Mouse (Mus musculus) heart, postnatal 0 days (tissue): ENCODE data around the gene Loxl4. TPM values are rescaled to one million over a fixed set of nuclear protein-coding genes. Genes with fewer than 3 reads are reported as not detected.

Experiments
- ATAC-seq: fragments of 200-750 bp; cut with Nextera tagmentation; 2 replicates; pipeline ENCODE4 v1.8.0; 2017; ENCODE audit warnings: low read depth, moderate number of reproducible peaks, moderate library complexity; ENCODE audit not compliant: insufficient read depth
- DNase-seq: peaks from one replicate; pipeline ENCODE4 v3.0.0-alpha.2; 2016; ENCODE audit warnings: low spot score
- H3K27ac ChIP-seq: fragments of 300-500 bp; sonication (generic); 2 replicates; pipeline ENCODE4 v1.5.1; 2014; ENCODE audit warnings: low read depth, mild to moderate bottlenecking
- H3K27me3 ChIP-seq: fragments of 300-500 bp; sonication (generic); 2 replicates; pipeline ENCODE4 v1.6.1; 2014; ENCODE audit warnings: low read length, mixed read lengths; ENCODE audit not compliant: control insufficient read depth, insufficient read depth
- H3K36me3 ChIP-seq: fragments of 300-500 bp; sonication (generic); replicated peaks from 2 replicates; pipeline ENCODE4 v1.6.1; 2014; ENCODE audit warnings: low read length, mixed read lengths; ENCODE audit not compliant: control insufficient read depth, insufficient read depth
- H3K4me1 ChIP-seq: fragments of 300-500 bp; sonication (generic); 2 replicates; pipeline ENCODE4 v1.6.1; 2014; ENCODE audit warnings: antibody characterized with exemption; ENCODE audit not compliant: control insufficient read depth, insufficient read depth
- H3K4me2 ChIP-seq: fragments of 300-500 bp; sonication (generic); 2 replicates; pipeline ENCODE4 v1.6.1; 2014; ENCODE audit warnings: low read depth, mild to moderate bottlenecking, low read length, moderate library complexity
- H3K4me3 ChIP-seq: fragments of 300-500 bp; sonication (generic); 2 replicates; pipeline ENCODE4 v1.5.1; 2014; ENCODE audit warnings: low read depth, low read length
- H3K9ac ChIP-seq: fragments of 300-500 bp; sonication (generic); replicated peaks from 2 replicates; pipeline ENCODE4 v1.6.1; 2014; ENCODE audit warnings: low read depth, low read length, mixed read lengths
- H3K9me3 ChIP-seq: fragments of 300-500 bp; sonication (generic); replicated peaks from 2 replicates; pipeline ENCODE4 v1.6.1; 2016; ENCODE audit warnings: low read length; ENCODE audit not compliant: control insufficient read depth
- CTCF ChIP-seq: IDR thresholded peaks from 2 replicates; pipeline ENCODE4 v1.5.1; 2016; ENCODE audit warnings: antibody characterized with exemption, control low read depth, low read depth
- EP300 ChIP-seq: IDR thresholded peaks from 2 replicates; pipeline ENCODE4 v1.6.1; 2016; ENCODE audit warnings: antibody characterized with exemption, low read depth
- WGBS: fragments of 180-500 bp; shearing (Covaris S2); extraction: QIAGEN DNeasy Blood & Tissue Kit; methylation state at CpG from one replicate; pipeline ENCODE4 v1.1.7; 2014; 5-methylcytosine and 5-hydroxymethylcytosine counted together
- polyA plus RNA-seq: library from polyadenylated mRNA; unstranded; fragments of >200 nt; fragmentation: Nextera tagmentation; extraction: Ambion mirVana; gene quantifications from 2 replicates; pipeline ENCODE4 v1.2.1, GENCODE M21; 2015
- total RNA-seq: library from RNA; depleted of rRNA; stranded (reverse); fragments of >200 nt; gene quantifications from 2 replicates; pipeline ENCODE4 v1.2.3, GENCODE M21; 2014; ENCODE audit warnings: low replicate concordance; rRNA removed

The Loxl4 gene
- total and polyA plus RNA-seq, 2 experiments from 2014 or later: 0.30 to 2.3 TPM

DNA sequence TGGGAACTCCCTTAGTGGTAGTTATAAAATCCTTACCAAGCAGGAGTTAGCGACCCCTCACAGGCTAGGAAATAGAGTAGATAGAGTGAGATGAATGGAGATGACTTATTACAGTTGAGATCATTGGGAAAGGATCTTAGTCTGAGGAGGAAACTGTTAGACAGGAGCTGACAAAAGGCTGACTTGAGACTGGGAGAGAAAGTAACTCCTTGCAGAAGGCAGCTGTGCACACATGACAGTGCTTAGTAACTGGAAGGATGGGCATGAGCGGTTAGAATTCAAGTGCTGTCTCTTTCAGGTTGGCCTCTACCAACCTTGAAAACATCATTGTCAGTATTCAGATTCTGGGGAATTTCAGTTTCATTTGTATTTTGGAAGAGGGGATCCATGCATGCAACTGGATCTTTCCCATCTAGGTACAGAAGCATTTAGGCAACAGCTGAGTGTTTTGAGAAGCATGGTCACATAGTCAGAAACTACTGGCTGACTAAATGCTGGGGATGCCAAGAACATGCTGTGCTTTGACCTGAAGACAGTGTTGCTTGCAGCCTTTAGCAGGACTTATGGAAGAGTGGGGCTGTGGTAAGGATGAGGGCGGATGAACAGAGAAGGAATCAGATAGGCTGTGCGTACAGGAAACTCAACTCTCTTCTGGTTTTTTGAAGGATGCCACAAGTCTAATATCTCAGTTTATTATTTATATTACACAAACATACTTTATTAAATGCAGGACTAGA is 46.2 kb downstream of the Loxl4 start:
- H3K4me1 ChIP-seq: 0 out of 2 replicates have a peak, but pooled peaks cover 3% of the 10 kb centered on the region
- WGBS: 83% methylated on average over 4 of the region's 4 CpGs
- H3K36me3 ChIP-seq: peaks cover 19% of the 10 kb centered on the region
- no peak overlapping the region for H3K4me2 ChIP-seq
- H3K4me3 ChIP-seq: no peak overlapping the region
- DNase-seq (no peak), ATAC-seq (no peak)
- TF ChIP-seq CTCF: no peak
- TF ChIP-seq EP300: no peak
- H3K27ac ChIP-seq: no peak overlapping the region
- H3K9me3 ChIP-seq: no peaks in the 10 kb centered on the region
- H3K9ac ChIP-seq: no peak overlapping the region
- H3K27me3 ChIP-seq: no peaks in the 10 kb centered on the region

DNA sequence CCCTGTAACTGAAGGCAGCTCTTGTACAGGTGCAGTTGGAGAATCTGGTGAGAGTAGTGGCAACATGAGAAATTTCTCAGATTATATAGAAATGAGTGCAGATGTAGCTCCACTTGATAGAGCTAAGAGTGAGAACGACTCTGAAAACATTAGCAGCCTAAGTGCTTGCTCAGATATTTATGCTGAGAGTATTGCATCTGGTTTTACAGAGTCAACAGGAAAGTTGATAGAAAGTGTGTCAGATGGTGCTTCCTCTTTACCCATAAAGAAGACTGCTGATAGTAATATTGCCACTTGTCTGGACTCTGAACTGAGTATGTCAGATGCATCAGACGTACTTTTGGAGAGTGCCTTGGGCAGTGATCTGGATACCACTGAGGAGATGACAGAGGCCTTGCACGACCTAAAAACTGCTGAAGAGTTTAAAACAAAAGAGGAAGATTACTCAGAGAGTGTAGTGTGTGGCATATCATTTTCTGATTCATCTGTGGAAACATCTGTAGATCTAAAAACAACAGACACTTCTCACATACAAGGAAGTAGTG is 48.8 kb downstream of the Loxl4 start:
- Histone ChIP-seq H3K4me2 (no peak overlapping the region), H3K4me1 (0 out of 2 replicates have a peak, but pooled peaks cover 3% of the 10 kb centered on the region), H3K4me3 (no peak overlapping the region), H3K9me3 (no peaks in the 10 kb centered on the region), H3K36me3 (peaks cover 19% of the 10 kb centered on the region), H3K27me3 (no peaks in the 10 kb centered on the region), H3K9ac (no peak overlapping the region), H3K27ac (no peak overlapping the region)
- WGBS: 81% methylated on average over 3 of the region's 3 CpGs
- DNase-seq (no peak), ATAC-seq (no peak)
- TF ChIP-seq EP300 (no peak), CTCF (no peak)

GRCm38 (mm10) chr19:42562981-42563380 is 49.6 kb downstream of the Loxl4 start:
- ATAC-seq: no peak
- TF ChIP-seq EP300 (no peak), CTCF (no peak)
- DNase-seq: no peak
- WGBS: 94% methylated on average over 3 of the region's 3 CpGs
- Histone ChIP-seq H3K4me2 (no peak overlapping the region), H3K4me3 (no peak overlapping the region), H3K4me1 (0 out of 2 replicates have a peak, but pooled peaks cover 3% of the 10 kb centered on the region), H3K36me3 (peaks cover 19% of the 10 kb centered on the region), H3K27me3 (no peaks in the 10 kb centered on the region), H3K9ac (no peak overlapping the region), H3K27ac (no peak overlapping the region), H3K9me3 (no peaks in the 10 kb centered on the region)

DNA sequence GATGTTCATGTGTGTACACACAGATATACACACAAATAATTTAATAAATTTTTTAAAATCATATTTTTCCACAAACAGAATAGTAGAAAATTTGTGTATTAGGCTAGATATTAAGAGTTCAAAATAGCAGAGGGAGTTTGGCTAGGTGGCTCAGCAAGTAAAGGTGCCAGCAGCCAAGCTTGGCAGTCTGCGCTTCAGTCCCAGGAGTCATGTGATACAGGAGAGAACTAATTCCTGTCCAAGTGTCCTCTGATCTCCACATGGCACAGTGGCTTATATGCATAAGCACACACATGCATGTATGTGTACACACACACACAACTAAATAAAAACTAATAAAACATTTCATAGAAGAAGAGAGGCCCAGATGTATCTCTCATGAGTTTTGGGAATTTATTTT is 50.6 kb downstream of the Loxl4 start:
- no peaks in the 10 kb centered on the region for H3K27me3 ChIP-seq
- DNase-seq (no peak), ATAC-seq (no peak)
- TF ChIP-seq CTCF (no peak), EP300 (no peak)
- no peak overlapping the region for H3K9ac ChIP-seq
- H3K9me3 ChIP-seq: no peaks in the 10 kb centered on the region
- H3K36me3 ChIP-seq: peaks cover 16% of the 10 kb centered on the region
- 59% methylated on average over 1 of the region's 1 CpGs for WGBS
- no peak overlapping the region for H3K4me3 ChIP-seq
- no peak overlapping the region for H3K4me2 ChIP-seq
- no peak overlapping the region for H3K27ac ChIP-seq
- 0 out of 2 replicates have a peak, but pooled peaks cover 3% of the 10 kb centered on the region for H3K4me1 ChIP-seq

GRCm38 (mm10) chr19:42558701-42559100 is 53.9 kb downstream of the Loxl4 start:
- no peak overlapping the region for H3K9ac ChIP-seq
- H3K36me3 ChIP-seq: peaks cover 12% of the 10 kb centered on the region
- H3K27me3 ChIP-seq: no peaks in the 10 kb centered on the region
- ATAC-seq (no peak), DNase-seq (no peak)
- no peaks in the 10 kb centered on the region for H3K9me3 ChIP-seq
- TF ChIP-seq EP300: no peak
- no peak for TF ChIP-seq CTCF
- WGBS: 80% methylated on average over 3 of the region's 3 CpGs
- H3K4me1 ChIP-seq: no peaks in the 10 kb centered on the region
- H3K4me2 ChIP-seq: no peak overlapping the region
- no peak overlapping the region for H3K4me3 ChIP-seq
- no peak overlapping the region for H3K27ac ChIP-seq

Other genes with a start within 250 kb of the Loxl4 start
- gene Crtac1, start 181.0 kb downstream of the Loxl4 start, total RNA-seq: 0.12 TPM in 1 of 2 replicates, not detected in the other
- 0.36 and 0.51 TPM in 2 replicates for gene Crtac1, start 181.0 kb downstream of the Loxl4 start, polyA plus RNA-seq
- 5.9 and 20.6 TPM in 2 replicates for gene R3hcc1l, start 94.1 kb downstream of the Loxl4 start, total RNA-seq
- 10.0 and 10.2 TPM in 2 replicates for gene R3hcc1l, start 94.1 kb downstream of the Loxl4 start, polyA plus RNA-seq
- gene Pyroxd2, start 140.0 kb upstream of the Loxl4 start, total RNA-seq: 1.1 and 3.7 TPM in 2 replicates
- 3.3 and 3.5 TPM in 2 replicates for gene Pyroxd2, start 140.0 kb upstream of the Loxl4 start, polyA plus RNA-seq
- gene Hps1, start 167.2 kb upstream of the Loxl4 start, total RNA-seq: 6.6 and 9.4 TPM in 2 replicates
- 2.4 and 3.2 TPM in 2 replicates for gene Hps1, start 167.2 kb upstream of the Loxl4 start, polyA plus RNA-seq